17 mouse cellular contexts compared by ENCODE assay signal in the genomic region with DNA sequence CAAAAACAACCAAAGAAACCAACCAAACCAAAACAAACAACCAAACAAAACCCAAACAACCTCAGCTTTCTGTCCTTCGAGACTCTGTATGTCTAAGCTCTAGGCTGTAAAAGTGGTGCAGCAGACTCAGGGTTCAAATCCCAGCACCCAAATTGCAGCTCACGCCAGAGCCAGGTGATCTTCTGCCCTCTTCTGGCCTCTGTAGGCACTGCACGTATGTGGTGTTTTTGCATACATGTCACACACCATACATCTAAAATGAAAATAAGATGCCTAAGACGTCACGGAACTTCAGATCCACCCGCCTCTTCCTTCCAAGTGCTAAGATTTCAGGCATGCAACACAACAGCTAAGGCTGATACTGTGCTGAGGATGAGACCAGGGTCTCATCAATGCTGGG.
DNase-seq lines count a peak whose midpoint lies in the region; ATAC-seq and TF ChIP-seq lines count a peak whose summit lies in the region.
"Had no signal": no experiment of that assay in that cellular context is flagged by ENCODE, and none has a peak within 500 bp of the region (broad histone marks: within the 10 kb centered on the region; RNA-seq: fewer than 3 reads in every experiment).

No protein-coding gene starts in this region.

- H3K4me1 ChIP-seq in kidney, postnatal 0 days (replicated peaks; ENCODE audit: insufficient read depth, low read length) = no peaks in the 10 kb centered on the region
- no peaks in the 10 kb centered on the region for H3K4me1 ChIP-seq in midbrain, postnatal 0 days (ENCODE audit: insufficient read depth, low read length)
- no peaks in the 10 kb centered on the region for H3K4me1 ChIP-seq in midbrain, embryonic 14.5 days (ENCODE audit: control insufficient read depth, insufficient read depth, low read length)
- no peaks in the 10 kb centered on the region for H3K4me1 ChIP-seq in stomach, postnatal 0 days (replicated peaks; ENCODE audit: control insufficient read depth, insufficient read depth)
- H3K4me1 ChIP-seq: heart, embryonic 13.5 days; hindbrain, embryonic 10.5 days; liver, embryonic 15.5 days had no signal

- no peak for DNase-seq in kidney, postnatal 0 days (ENCODE audit: low spot score)
- DNase-seq in kidney, postnatal 25 days = no peak
- no peak for DNase-seq in midbrain, postnatal 0 days (ENCODE audit: low spot score)
- no peak for DNase-seq in midbrain, embryonic 14.5 days
- DNase-seq in WW6 (ENCODE audit: low read depth, low spot score) = peak; percentile 3
- DNase-seq in stomach, postnatal 0 days (ENCODE audit: low spot score) = no peak
- no peak for DNase-seq in cerebellum, adult 11-12 months
- DNase-seq: adrenal gland, postnatal 14 days; cerebellum, postnatal 36 days; gastrocnemius, postnatal 10 days; kidney, adult 11 months had no signal

- TF ChIP-seq CTCF in kidney, postnatal 0 days (IDR thresholded peaks at IDR 0.05; ENCODE audit: low read depth) = peak; percentile 48
- TF ChIP-seq CTCF in midbrain, postnatal 0 days (IDR thresholded peaks at IDR 0.05) = peak; percentile 50
- peak; percentile 52 for TF ChIP-seq CTCF in stomach, postnatal 0 days (IDR thresholded peaks at IDR 0.05; ENCODE audit: low read depth)

- WGBS in kidney, postnatal 0 days = 94% methylated on average over 6 of the region's 6 CpGs
- 93% methylated on average over 6 of the region's 6 CpGs for WGBS in midbrain, postnatal 0 days
- WGBS in midbrain, embryonic 14.5 days = 90% methylated on average over 6 of the region's 6 CpGs
- 91% methylated on average over 6 of the region's 6 CpGs for WGBS in stomach, postnatal 0 days

- no peak overlapping the region for H3K27ac ChIP-seq in kidney, postnatal 0 days
- H3K27ac ChIP-seq in midbrain, postnatal 0 days (ENCODE audit: low read depth, low read length) = no peak overlapping the region
- H3K27ac ChIP-seq in midbrain, embryonic 14.5 days (replicated peaks; ENCODE audit: low read depth, low read length) = no peak overlapping the region
- H3K27ac ChIP-seq in stomach, postnatal 0 days (replicated peaks) = no peak overlapping the region
- H3K27ac ChIP-seq: heart, embryonic 13.5 days; hindbrain, embryonic 10.5 days; liver, embryonic 15.5 days; neural tube, embryonic 15.5 days had no signal

- H3K36me3 ChIP-seq in kidney, postnatal 0 days (ENCODE audit: insufficient read depth, low read length) = no peaks in the 10 kb centered on the region
- no peaks in the 10 kb centered on the region for H3K36me3 ChIP-seq in midbrain, postnatal 0 days (ENCODE audit: insufficient read depth, low read length)
- no peaks in the 10 kb centered on the region for H3K36me3 ChIP-seq in midbrain, embryonic 14.5 days (ENCODE audit: control insufficient read depth, insufficient read depth, low read length)
- H3K36me3 ChIP-seq in stomach, postnatal 0 days (ENCODE audit: control insufficient read depth, insufficient read depth, low read length) = no peaks in the 10 kb centered on the region
- H3K36me3 ChIP-seq: heart, embryonic 13.5 days; hindbrain, embryonic 10.5 days; liver, embryonic 15.5 days; neural tube, embryonic 15.5 days had no signal

- H3K9me3 ChIP-seq in kidney, postnatal 0 days (replicated peaks; ENCODE audit: low read length) = no peaks in the 10 kb centered on the region
- H3K9me3 ChIP-seq in midbrain, postnatal 0 days (ENCODE audit: low read length) = no peaks in the 10 kb centered on the region
- H3K9me3 ChIP-seq in midbrain, embryonic 14.5 days (ENCODE audit: control insufficient read depth, low read length) = no peaks in the 10 kb centered on the region
- H3K9me3 ChIP-seq in stomach, postnatal 0 days (ENCODE audit: control insufficient read depth, low read length) = no peaks in the 10 kb centered on the region
- H3K9me3 ChIP-seq: hindbrain, embryonic 10.5 days; liver, embryonic 15.5 days; neural tube, embryonic 15.5 days had no signal

- H3K4me2 ChIP-seq in kidney, postnatal 0 days (ENCODE audit: low read length) = no peak overlapping the region
- no peak overlapping the region for H3K4me2 ChIP-seq in midbrain, postnatal 0 days (ENCODE audit: low read depth, low read length, poor library complexity, severe bottlenecking)
- H3K4me2 ChIP-seq in midbrain, embryonic 14.5 days (ENCODE audit: low read length) = no peak overlapping the region
- no peak overlapping the region for H3K4me2 ChIP-seq in stomach, postnatal 0 days (replicated peaks; ENCODE audit: low read depth)
- H3K4me2 ChIP-seq: heart, embryonic 13.5 days; liver, embryonic 15.5 days; neural tube, embryonic 15.5 days had no signal

- no peak overlapping the region for H3K9ac ChIP-seq in kidney, postnatal 0 days (ENCODE audit: low read depth, low read length)
- no peak overlapping the region for H3K9ac ChIP-seq in midbrain, postnatal 0 days (replicated peaks; ENCODE audit: low read length, poor library complexity, severe bottlenecking)
- H3K9ac ChIP-seq in midbrain, embryonic 14.5 days (replicated peaks; ENCODE audit: low read length) = no peak overlapping the region
- no peak overlapping the region for H3K9ac ChIP-seq in stomach, postnatal 0 days (ENCODE audit: low read length)
- H3K9ac ChIP-seq: heart, embryonic 13.5 days; liver, embryonic 15.5 days; neural tube, embryonic 15.5 days had no signal

- TF ChIP-seq EP300 in stomach, postnatal 0 days (optimal IDR thresholded peaks at IDR 0.05) = no peak

- no peak overlapping the region for H3K4me3 ChIP-seq in kidney, postnatal 0 days (replicated peaks; ENCODE audit: low read depth, low read length)
- H3K4me3 ChIP-seq in midbrain, postnatal 0 days (ENCODE audit: low read depth, low read length) = no peak overlapping the region
- H3K4me3 ChIP-seq in midbrain, embryonic 14.5 days (replicated peaks; ENCODE audit: low read depth, low read length) = no peak overlapping the region
- no peak overlapping the region for H3K4me3 ChIP-seq in stomach, postnatal 0 days (ENCODE audit: low read depth, low read length)
- H3K4me3 ChIP-seq: heart, embryonic 13.5 days; hindbrain, embryonic 10.5 days; liver, embryonic 15.5 days; neural tube, embryonic 15.5 days had no signal

- no peak for ATAC-seq in kidney, postnatal 0 days (replicated peaks; ENCODE audit: low FRiP score, low read depth)
- no peak for ATAC-seq in midbrain, postnatal 0 days (ENCODE audit: low FRiP score)
- ATAC-seq in midbrain, embryonic 14.5 days (ENCODE audit: low FRiP score, low TSS enrichment) = no peak
- ATAC-seq in stomach, postnatal 0 days (ENCODE audit: low FRiP score, low TSS enrichment) = no peak
- ATAC-seq: CD4-positive, CD25-positive, alpha-beta regulatory T cell, adult 4 months; forebrain, embryonic 14.5 days had no signal

- no peaks in the 10 kb centered on the region for H3K27me3 ChIP-seq in kidney, postnatal 0 days (ENCODE audit: insufficient read depth, low read length)
- H3K27me3 ChIP-seq in midbrain, postnatal 0 days (ENCODE audit: insufficient read depth, low read length) = no peaks in the 10 kb centered on the region
- H3K27me3 ChIP-seq in midbrain, embryonic 14.5 days (ENCODE audit: control insufficient read depth, insufficient read depth, low read length) = no peaks in the 10 kb centered on the region
- H3K27me3 ChIP-seq in stomach, postnatal 0 days (ENCODE audit: control insufficient read depth, insufficient read depth, low read length) = no peaks in the 10 kb centered on the region
- H3K27me3 ChIP-seq: heart, embryonic 13.5 days; liver, embryonic 15.5 days; neural tube, embryonic 15.5 days had no signal
